Mouse (Mus musculus): ENCODE data around the gene Tmem140.
A peak's percentile ranks its signal among the peaks of the same experiment; 100 is the strongest.

The Tmem140 gene

GRCm38 (mm10) chr6:34875966-34876834, 13.3 kb downstream of the Tmem140 start:
- DNase-seq (ENCODE audit: low spot score) = no peak

- DNase-seq (ENCODE audit: low spot score) = peak; percentile 46
Measured at GRCm38 (mm10) chr6:34876835-34877156, 13.8 kb downstream of the Tmem140 start.

DNA sequence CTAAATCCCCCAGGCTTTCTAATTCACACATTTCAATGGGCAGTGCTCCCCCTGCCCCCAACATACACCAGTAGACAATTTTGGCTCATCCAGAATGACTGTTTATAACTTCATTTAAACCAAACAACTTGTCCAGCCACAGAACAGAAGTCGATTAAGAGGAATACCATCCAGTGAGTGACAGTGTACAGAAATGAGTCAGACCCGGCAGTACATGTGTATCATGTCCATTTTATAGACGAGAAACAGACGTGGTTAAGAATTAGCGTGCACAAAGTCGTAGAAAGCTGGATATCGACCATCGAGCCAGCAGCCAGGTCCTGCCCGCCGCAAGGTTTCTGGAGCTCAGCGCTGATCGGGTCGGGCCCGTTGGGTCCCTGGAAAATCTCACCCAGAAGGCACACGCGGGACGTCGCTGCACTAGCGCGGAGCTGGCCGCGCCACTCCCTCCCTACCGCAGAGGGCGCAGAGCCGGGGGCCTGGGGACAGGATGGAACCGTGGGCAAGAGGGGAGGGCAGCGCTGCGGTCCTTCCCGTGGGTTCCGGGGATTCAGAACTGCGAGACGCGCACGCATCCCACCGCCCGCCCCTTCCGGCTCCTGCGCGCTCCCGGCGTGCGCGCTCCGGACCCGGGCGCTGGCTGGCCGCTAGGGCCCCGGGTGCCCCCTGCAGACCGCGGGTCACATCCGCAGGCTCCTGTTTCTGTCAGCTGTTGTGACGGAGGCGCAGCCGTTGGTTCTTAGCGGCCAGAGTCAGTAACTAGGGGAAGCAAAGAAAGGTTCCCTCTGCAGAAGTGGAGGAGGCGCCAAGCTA, 14.8 kb downstream of the Tmem140 start, which contains the start of gene Cyren:
Gene Cyren (minus strand): TSS at position 552 of the 813 bp plus-strand sequence.
- peak; percentile 93 for DNase-seq (ENCODE audit: low spot score)

GRCm38 (mm10) chr6:34879101-34879740, 16.3 kb downstream of the Tmem140 start:
- no peak for DNase-seq (ENCODE audit: low spot score)

GRCm38 (mm10) chr6:34879911-34880475, 17.0 kb downstream of the Tmem140 start:
- DNase-seq (ENCODE audit: low spot score) = peak; percentile 83

DNA sequence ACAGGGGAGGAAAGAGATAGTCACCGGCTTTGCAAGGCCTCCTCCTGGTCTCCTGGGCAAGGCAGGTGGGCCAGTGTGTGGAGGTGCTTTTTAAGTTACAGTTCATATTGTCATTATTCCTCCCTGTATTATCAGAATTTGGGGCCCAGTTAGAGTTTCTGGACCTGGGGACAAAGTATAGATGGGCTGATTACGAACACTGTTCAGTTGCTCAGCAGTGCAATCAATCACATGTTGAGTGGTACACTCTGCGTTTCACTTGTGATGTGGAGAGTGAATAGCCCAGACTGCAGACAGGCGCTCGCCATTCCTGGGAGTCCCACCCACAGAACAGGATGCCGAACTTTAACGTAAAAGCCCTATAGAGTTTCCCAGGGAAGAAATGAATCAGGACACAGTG, 21.8 kb downstream of the Tmem140 start:
- no peak for DNase-seq (ENCODE audit: low spot score)

- no peak for DNase-seq (ENCODE audit: low spot score)
Measured at GRCm38 (mm10) chr6:34887131-34887850, 24.3 kb downstream of the Tmem140 start.

DNA sequence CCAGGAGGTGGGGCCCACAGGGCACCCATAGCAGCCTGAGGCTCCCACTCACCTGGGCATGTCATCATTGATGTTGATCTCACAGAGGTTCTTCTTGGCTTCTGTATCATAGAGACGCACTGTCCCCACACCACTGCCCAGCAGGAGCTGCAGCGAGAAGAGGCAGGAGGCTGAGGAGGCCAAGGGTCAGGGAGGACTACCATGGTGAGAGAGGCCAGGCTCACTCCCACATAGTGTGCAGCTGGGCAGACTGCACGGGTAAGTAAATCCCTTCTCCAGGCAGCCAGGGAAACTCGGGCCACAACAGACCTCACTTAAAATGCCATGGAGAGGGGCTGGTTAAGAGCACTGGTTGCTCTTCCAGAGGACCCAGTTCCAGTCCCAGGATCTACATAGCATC, 26.2 kb downstream of the Tmem140 start:
- DNase-seq (ENCODE audit: low spot score) = no peak

DNA sequence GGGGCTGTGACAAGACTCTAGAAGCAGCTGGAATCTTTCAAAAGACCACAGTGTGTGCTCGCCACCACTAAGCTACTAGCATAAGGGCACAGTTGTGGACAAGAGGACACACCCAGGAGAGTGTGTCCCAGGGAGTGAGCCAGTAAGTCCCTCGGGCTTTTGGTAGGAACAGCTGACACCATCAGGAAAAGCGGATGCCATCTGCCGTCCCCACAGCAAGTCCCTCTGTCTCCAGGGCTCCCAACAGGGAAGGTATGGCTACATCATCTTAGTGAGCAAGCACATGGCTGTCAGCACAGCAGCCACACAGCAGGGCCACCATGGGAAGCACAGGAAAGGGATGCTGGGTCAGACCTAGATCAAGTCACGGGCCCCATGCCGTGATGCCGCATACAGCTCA, 32.6 kb downstream of the Tmem140 start:
- DNase-seq (ENCODE audit: low spot score) = no peak

- no peak for DNase-seq (ENCODE audit: low spot score)
Measured at GRCm38 (mm10) chr6:34896168-34896780, 33.3 kb downstream of the Tmem140 start.

DNA sequence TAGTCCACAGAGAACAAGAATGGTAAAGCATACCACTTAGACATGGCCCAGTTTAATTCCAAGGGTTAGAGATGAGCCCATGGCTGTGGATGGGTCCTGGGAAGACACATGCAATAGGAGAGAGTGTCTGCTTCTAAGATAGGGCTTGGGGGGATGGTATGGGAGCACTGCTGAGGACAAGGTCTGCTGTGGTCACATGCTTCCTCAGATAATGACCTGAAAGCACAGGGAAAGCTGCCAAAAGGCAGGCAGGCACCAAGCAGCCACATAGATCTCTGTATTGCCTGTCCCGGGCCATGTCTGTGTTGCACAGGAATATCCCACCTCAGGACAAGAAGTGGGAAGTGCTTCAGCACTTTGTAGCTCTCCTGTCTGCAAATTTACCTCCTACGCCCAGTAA, 36.2 kb downstream of the Tmem140 start:
- DNase-seq (ENCODE audit: low spot score) = no peak

- no peak for DNase-seq (ENCODE audit: low spot score)
Measured at GRCm38 (mm10) chr6:34900990-34901389, 38.0 kb downstream of the Tmem140 start.

DNA sequence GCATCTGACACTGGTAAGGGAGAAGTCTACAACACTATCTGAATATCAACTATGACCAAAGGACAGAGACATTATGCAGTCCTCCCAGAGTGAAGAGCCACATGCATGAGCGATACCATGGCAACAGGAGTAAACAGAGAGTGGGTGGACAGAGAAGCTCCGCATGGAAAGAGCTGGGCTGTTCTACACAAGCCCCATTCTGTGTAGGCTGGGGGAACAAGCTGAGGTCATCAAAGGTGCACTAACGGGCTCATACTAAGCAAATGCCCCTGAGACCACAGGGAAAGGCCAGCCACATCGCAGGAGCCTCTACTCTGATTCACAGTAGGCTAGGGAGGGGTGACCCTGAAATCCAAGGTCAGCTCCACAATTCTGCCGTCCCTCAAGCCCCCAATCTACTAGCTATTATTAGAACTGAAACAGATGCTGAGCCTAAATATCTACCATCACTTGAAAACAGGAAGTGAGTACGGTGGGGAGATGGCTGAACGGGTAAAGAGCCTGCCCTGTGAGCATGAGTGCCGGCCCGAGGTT, 39.0 kb downstream of the Tmem140 start:
- no peak for DNase-seq (ENCODE audit: low spot score)

DNA sequence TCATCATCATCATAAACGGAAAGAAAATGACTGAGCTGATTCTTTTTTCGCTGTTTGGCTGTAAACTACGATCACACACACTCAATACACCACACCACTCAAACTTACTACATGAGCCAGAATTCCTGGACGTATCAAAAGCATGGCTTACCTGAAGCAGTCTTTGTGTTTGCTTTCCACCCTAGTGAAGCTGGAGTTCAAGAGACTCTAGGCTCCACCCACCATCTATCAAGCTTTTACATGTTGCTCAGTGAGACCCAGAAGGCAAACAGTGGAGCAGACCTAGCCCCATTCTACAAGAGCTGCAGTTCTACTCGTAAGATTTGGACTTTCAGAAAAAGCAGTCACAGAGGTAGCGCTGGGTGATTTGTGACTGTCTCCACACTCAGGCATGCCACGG, 39.6 kb downstream of the Tmem140 start:
- no peak for DNase-seq (ENCODE audit: low spot score)

- DNase-seq (ENCODE audit: low spot score) = no peak
Measured at GRCm38 (mm10) chr6:34903441-34903840, 40.5 kb downstream of the Tmem140 start.

DNA sequence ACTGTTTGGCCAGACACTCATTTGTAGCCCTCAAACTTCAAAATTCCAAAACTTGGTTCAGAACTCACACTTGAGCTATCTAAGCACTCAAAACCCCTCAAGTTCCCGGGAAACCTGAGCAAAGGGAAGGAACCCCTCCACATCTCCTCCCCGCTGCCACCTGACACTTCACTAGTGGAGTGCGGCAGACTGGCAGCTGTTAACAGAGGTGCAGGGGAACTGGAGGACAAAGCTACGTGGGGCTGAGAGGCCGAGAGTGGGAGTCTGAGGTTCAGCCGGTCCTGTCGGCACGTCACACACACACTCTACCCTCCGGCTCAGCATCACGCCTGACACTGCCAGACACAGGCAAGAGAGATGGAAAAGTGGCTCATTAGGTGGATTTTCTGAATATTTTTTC, 40.9 kb downstream of the Tmem140 start:
- no peak for DNase-seq (ENCODE audit: low spot score)

- DNase-seq (ENCODE audit: low spot score) = no peak
Measured at GRCm38 (mm10) chr6:34904361-34904760, 41.4 kb downstream of the Tmem140 start.

- no peak for DNase-seq (ENCODE audit: low spot score)
Measured at GRCm38 (mm10) chr6:34906125-34906524, 43.2 kb downstream of the Tmem140 start.

DNA sequence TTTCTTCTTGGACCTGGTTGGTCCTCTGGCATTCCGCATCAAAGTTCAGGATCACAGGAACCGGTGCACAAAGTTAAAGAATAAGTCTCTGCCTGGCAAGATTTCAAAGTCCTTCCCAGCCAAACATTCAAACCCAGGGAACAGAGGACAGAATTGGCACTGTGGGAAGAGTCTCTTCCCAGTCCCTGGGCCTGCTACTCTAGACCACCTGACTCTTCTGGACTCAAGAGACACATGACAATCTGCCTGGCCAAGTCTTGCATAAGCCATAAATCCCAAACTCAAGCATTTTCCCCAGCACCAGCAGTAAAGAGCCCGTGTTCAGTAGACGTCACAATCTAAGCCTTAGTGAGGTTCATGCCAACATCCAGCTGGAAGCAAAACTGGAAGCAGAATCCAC, 43.7 kb downstream of the Tmem140 start:
- peak; percentile 77 for DNase-seq (ENCODE audit: low spot score)

DNA sequence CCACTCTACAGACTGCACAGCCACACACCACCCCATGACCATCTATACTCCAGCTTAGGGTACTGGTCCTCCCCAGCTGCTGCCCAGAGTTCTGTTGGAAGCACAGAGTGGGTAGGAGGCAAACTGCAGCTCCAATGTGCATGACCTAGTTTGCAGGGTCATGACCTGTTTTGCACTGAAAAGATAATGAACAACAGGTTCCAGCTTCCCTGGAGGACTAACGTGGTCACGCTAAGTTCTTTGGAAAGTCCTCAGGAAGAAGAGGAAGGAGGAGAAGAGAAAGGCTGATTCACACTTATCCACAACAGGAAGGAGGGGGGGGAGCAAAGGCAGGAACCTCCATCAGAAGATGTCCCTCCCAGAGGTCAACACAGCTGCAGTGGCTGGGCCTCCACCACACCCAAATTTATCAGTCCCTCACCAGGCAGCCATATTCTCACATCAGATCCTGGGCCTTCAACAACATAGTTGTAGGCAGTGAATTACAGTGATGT, 44.2 kb downstream of the Tmem140 start:
- no peak for DNase-seq (ENCODE audit: low spot score)

Data from adipocyte (in vitro differentiated cells).